Mouse (Mus musculus) megakaryocyte, embryonic 14.5 days (primary cell): ENCODE results near the gene Pacsin2. TPM values are rescaled to one million over a fixed set of nuclear protein-coding genes. Genes with fewer than 3 reads are reported as not detected.
"Not testable (repeated sequence)": the region's sequence is repeated elsewhere in the genome, so short reads cannot be mapped to it uniquely, and the experiment has no call there.

Experiments used
- H3K27me3 ChIP-seq: replicated peaks from 2 replicates; pipeline ENCODE3; 2012; ENCODE audit warnings: inconsistent platforms
- H3K36me3 ChIP-seq: replicated peaks from 2 replicates; pipeline ENCODE3; 2012; ENCODE audit warnings: low read length, inconsistent platforms, mixed read lengths
- H3K4me1 ChIP-seq: 2 replicates; pipeline ENCODE4 v1.6.1; 2012; ENCODE audit warnings: inconsistent platforms
- H3K4me3 ChIP-seq: replicated peaks from 2 replicates; pipeline ENCODE3; 2012; ENCODE audit warnings: moderate library complexity, mild to moderate bottlenecking, inconsistent platforms
- H3K9me3 ChIP-seq: 2 replicates; pipeline ENCODE4 v1.6.1; 2012; ENCODE audit warnings: inconsistent platforms
- FLI1 ChIP-seq: IDR thresholded peaks from 2 replicates; pipeline ENCODE4 v1.6.1; 2012; ENCODE audit warnings: low read length, inconsistent platforms, mixed read lengths
- GATA1 ChIP-seq: IDR thresholded peaks from 3 replicates; pipeline ENCODE4 v1.6.1; 2012; ENCODE audit warnings: mixed read lengths, low read length, inconsistent platforms, borderline replicate concordance
- polyA plus RNA-seq: library from polyadenylated mRNA; stranded (reverse); fragments of >175 nt; gene quantifications from 2 replicates; pipeline ENCODE4 v1.2.3, GENCODE M21; 2012; ENCODE audit warnings: low replicate concordance; ENCODE audit not compliant: insufficient read depth

Pacsin2 gene
- polyA plus RNA-seq, 1 experiment = 82.1 TPM

- peak overlapping the region; percentile 83 for H3K4me3 ChIP-seq
- TF ChIP-seq GATA1 (no peak), FLI1 (no peak)
- H3K27me3 ChIP-seq = no peaks in the 10 kb centered on the region
- no peaks in the 10 kb centered on the region for H3K9me3 ChIP-seq
- H3K36me3 ChIP-seq = peaks cover 48% of the 10 kb centered on the region
- H3K4me1 ChIP-seq = peaks cover 64% of the 10 kb centered on the region
Observed at GRCm38 (mm10) chr15:83410270-83410669, 54.1 kb downstream of the Pacsin2 start.

DNA sequence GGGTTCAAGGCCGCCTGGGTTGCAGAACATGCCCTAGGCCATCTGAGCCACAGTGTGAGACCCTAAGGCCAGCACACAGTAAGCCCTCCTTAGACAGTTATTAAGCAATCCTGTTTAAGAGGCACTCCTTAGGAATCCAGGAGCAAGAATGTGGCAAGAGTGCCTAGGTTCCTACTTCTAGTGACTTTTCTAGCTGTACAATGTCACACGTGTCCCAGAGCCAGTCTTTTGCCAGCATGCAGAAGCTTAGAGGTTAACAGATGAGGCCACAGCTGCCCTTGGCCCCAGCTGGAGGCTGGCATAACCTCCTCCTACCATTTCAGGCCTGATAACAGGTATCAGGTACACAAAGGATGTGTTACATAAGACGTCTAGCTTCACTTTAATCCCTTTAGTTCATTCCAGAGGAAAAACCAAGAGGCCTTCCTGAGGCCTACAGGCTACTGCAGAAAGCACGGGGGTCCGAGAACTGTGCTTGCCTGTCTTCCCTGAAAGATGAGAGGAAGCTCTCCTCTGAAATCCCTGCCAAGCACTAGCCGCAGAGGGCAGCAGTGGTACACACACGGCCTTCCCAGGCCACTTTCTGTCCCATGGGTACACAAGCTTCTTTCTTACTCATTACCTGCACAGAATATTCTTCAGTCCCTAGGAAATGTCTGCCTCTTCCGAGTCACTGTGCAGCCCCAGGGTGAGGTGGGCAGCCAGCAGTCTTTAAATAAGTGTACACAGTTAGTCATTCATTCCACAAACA, 55.5 kb downstream of the Pacsin2 start:
- Histone ChIP-seq H3K4me1 (peaks cover 63% of the 10 kb centered on the region), H3K27me3 (no peaks in the 10 kb centered on the region)
- TF ChIP-seq GATA1 (no peak), FLI1 (no peak)

GRCm38 (mm10) chr15:83408216-83408615, 56.2 kb downstream of the Pacsin2 start:
- TF ChIP-seq GATA1 (no peak), FLI1 (no peak)
- Histone ChIP-seq H3K4me1 (peaks cover 69% of the 10 kb centered on the region), H3K36me3 (peaks cover 55% of the 10 kb centered on the region), H3K9me3 (no peaks in the 10 kb centered on the region), H3K27me3 (no peaks in the 10 kb centered on the region), H3K4me3 (no peak overlapping the region)

More for the DNA sequence above, 55.5 kb downstream of the Pacsin2 start:
- H3K36me3 ChIP-seq = peaks cover 50% of the 10 kb centered on the region
- no peak overlapping the region for H3K4me3 ChIP-seq
- H3K9me3 ChIP-seq = no peaks in the 10 kb centered on the region

DNA sequence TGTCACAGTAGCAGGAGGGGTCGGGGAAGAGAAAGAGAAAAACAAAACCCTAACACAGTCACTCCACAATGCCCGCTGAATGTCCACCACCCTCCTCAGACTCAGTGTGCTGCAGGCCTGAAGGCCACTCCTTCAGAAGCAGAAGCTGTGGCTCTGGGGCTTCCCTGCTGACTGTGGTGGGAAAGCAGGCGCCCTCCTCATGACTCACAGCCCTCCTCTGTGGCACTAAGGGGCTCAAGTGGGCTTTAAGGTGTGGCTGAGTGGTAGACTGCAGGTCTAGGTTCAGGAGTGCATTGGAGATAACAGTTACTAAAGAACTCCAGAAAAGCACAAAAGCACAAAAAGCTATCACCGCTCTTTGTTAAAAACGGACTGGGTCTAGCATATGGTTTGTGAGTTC, 56.9 kb downstream of the Pacsin2 start:
- Histone ChIP-seq H3K36me3 (peaks cover 55% of the 10 kb centered on the region), H3K27me3 (no peaks in the 10 kb centered on the region), H3K9me3 (no peaks in the 10 kb centered on the region)

GRCm38 (mm10) chr15:83405866-83406265, 58.5 kb downstream of the Pacsin2 start:
- peaks cover 67% of the 10 kb centered on the region for H3K4me1 ChIP-seq
- H3K36me3 ChIP-seq = peaks cover 66% of the 10 kb centered on the region
- not testable (repeated sequence) for H3K27me3 ChIP-seq

More for the DNA sequence above, 56.9 kb downstream of the Pacsin2 start:
- Histone ChIP-seq H3K4me1 (peaks cover 65% of the 10 kb centered on the region), H3K4me3 (no peak overlapping the region)
- TF ChIP-seq FLI1 (no peak), GATA1 (no peak)

GRCm38 (mm10) chr15:83404008-83404407, 60.4 kb downstream of the Pacsin2 start:
- peaks cover 57% of the 10 kb centered on the region for H3K4me1 ChIP-seq
- H3K36me3 ChIP-seq = peaks cover 83% of the 10 kb centered on the region
- H3K9me3 ChIP-seq = no peaks in the 10 kb centered on the region
- TF ChIP-seq GATA1 (no peak), FLI1 (no peak)
- H3K27me3 ChIP-seq = no peaks in the 10 kb centered on the region
- H3K4me3 ChIP-seq = no peak overlapping the region

More at GRCm38 (mm10) chr15:83405866-83406265, 58.5 kb downstream of the Pacsin2 start:
- not testable (repeated sequence) for H3K4me3 ChIP-seq, H3K9me3 ChIP-seq

DNA sequence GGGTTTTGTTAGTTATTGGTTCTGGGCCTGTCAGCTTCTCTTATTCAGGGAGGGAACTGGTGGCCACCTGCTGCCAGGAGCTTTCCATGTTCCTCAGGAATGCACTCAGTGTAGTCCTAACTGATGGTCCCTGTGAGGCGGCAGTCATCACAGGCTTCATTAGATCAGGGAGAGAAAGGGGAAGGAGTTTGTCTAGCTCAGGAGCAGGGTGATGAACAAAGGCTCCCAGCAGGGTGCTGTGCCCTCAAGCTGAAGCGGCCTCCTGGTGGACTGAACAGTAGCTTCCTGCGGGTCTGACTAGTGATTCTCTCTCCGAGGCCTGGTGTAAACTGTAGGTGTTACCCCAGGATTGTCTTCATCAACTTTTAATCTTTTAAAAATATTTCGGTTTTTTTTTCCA, 61.4 kb downstream of the Pacsin2 start:
- Histone ChIP-seq H3K4me3 (no peak overlapping the region), H3K27me3 (no peaks in the 10 kb centered on the region), H3K9me3 (no peaks in the 10 kb centered on the region), H3K4me1 (peaks cover 47% of the 10 kb centered on the region), H3K36me3 (peaks cover 83% of the 10 kb centered on the region)
- TF ChIP-seq GATA1 (no peak), FLI1 (no peak)

GRCm38 (mm10) chr15:83392722-83393121, 71.7 kb downstream of the Pacsin2 start:
- Histone ChIP-seq H3K9me3 (no peaks in the 10 kb centered on the region), H3K36me3 (peaks cover 92% of the 10 kb centered on the region), H3K4me3 (no peak overlapping the region), H3K4me1 (peaks cover 30% of the 10 kb centered on the region), H3K27me3 (no peaks in the 10 kb centered on the region)
- TF ChIP-seq FLI1 = no peak
- TF ChIP-seq GATA1 = no peak

DNA sequence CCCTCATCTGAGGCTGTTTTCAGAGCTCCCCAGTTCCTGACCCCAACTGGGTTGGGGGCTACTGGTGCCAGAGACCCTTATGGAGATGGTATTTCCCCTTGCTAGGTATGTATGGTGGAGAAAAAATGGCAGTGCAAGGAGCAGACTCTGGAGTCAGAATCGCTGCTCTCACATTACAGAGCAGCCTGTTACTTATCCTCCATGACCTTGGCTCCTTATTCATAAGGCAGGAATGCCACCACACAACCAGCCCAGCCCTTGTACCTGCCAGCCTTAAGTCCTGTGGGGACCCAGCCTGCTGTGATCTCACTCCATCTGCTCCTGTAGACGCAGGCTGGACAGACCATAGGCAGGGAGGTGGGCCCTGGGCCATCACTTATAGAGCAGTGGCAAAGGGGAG, 76.5 kb downstream of the Pacsin2 start:
- H3K4me1 ChIP-seq = peaks cover 15% of the 10 kb centered on the region; the same call in 1 of the 2 replicates
- H3K27me3 ChIP-seq = no peaks in the 10 kb centered on the region
- TF ChIP-seq GATA1 (no peak), FLI1 (no peak)
- H3K36me3 ChIP-seq = peaks cover 96% of the 10 kb centered on the region
- no peaks in the 10 kb centered on the region for H3K9me3 ChIP-seq
- no peak overlapping the region for H3K4me3 ChIP-seq

GRCm38 (mm10) chr15:83383633-83384032, 80.8 kb downstream of the Pacsin2 start:
- Histone ChIP-seq H3K4me1 (peaks cover 7% of the 10 kb centered on the region; the same call in 1 of the 2 replicates), H3K36me3 (peaks cover 98% of the 10 kb centered on the region), H3K4me3 (no peak overlapping the region), H3K27me3 (no peaks in the 10 kb centered on the region), H3K9me3 (peaks cover 4% of the 10 kb centered on the region)
- TF ChIP-seq FLI1 (no peak), GATA1 (no peak)

DNA sequence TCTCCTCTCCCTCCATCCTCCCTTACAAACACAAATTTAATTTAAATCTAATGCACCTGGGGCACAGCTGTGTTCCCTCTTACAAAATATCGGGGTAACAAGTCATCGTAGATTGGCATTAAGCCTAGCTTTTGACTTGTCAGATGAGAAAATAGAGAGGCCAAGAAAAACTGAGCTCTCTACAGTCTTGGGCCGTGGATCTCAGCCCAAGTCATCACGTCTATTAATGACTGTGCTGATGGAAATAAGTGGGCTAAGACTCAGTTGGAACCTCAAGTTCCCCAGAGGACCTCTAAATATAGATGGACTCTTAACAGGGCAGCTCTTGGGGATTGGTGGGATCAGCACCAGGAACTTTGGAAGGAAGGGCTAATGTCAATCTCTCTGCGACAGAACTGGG, 81.3 kb downstream of the Pacsin2 start:
- peaks cover 98% of the 10 kb centered on the region for H3K36me3 ChIP-seq
- no peak for TF ChIP-seq GATA1
- TF ChIP-seq FLI1 = no peak

More for the DNA sequence above, 81.3 kb downstream of the Pacsin2 start:
- Histone ChIP-seq H3K4me1 (peaks cover 7% of the 10 kb centered on the region; the same call in 1 of the 2 replicates), H3K27me3 (no peaks in the 10 kb centered on the region), H3K4me3 (no peak overlapping the region), H3K9me3 (peaks cover 4% of the 10 kb centered on the region)
